Mouse (Mus musculus) lung, postnatal 10 days (tissue): Measurements from ENCODE around the gene Nob1.

Source experiments
- DNase-seq: peaks from one replicate; pipeline ENCODE4 v3.0.0; 2021

Nob1 gene

GRCm38 (mm10) chr8:107424597-107425229 is at the start of gene Nob1:
Nob1 (minus strand) TSS chr8:107425051.
- DNase-seq, result peak; percentile 97

GRCm38 (mm10) chr8:107473369-107473768 is 48.5 kb upstream of the Nob1 start:
- no peak for DNase-seq

DNA sequence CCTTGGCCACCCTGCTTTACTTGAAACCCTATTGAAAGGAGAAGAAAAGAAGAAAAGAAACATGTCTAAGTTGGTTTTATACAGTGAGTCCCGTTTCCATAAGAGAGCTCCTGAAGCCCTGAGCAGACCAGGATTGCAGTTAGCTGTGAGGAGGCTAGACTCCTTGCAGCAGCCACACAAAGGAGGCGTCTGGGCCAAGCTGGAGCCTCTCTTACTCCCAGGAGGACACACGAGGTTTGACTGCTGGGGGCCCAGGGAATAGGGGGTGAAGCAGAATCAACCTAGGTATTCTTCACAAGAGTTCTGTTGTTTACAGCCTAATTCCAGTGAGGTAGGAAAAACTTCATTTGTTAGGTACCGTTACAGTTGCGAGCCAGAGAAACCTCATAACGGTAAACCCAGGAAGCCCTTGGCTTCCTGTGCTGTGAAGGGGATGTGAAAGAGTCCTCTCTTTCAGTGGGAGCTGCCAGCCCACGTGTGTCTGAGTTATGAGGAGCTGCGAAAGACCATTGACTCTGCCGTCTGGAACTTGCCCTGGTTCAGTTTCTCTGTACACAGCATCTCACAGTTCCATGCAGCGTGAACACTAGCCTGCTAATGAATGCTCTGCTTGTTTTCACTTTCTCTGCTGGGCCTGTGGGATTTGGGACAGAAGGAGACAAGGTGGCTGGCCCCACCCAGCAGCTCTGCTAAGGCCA is 47.7 kb upstream of the Nob1 start:
- no peak for DNase-seq

DNA sequence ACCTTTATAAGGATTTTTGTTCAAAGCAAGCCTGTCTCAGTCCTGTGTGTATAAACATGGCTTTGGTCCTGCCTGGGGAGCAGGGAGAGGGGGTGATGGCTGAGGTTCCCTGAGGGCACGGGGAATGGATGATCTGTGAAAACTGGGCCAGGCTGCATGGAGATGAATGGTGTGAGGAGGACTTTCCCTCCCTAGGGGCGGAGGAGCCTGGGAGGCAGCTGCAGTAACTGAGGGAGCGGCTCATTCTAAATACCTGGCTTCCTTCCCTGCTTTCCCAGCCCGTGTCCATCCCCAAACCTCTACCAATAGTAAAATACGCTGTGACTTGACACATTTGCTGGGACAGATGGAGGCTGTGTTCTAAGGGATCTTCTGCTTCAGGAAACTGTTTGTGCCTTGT is 45.5 kb upstream of the Nob1 start:
- peak; percentile 74 for DNase-seq

DNA sequence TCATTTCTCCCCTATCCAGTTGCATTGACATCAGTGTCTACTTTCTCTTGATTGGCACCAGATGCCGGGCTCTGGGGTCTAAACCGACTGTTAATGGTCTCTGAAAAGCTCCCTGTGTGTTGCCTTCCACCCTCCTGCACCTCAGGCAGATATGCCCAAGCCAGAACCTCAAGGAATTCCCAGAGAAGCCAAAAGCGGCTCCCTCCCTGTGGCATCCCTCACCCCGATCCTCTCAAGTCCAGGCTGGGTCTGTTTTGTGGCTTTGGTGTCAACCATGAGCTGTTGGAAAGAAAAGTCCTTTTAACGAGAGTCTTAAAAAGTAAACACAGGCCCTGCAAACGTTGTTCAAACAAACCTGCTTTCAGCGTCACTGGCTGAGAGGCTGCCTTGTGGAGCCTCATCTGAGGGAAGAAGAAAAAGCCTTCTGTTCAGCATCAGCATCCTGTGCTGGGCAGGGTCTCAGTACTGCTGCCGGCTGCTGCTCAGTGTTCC is 44.0 kb upstream of the Nob1 start:
- DNase-seq, result no peak

GRCm38 (mm10) chr8:107466642-107467041 is 41.8 kb upstream of the Nob1 start:
- DNase-seq, result no peak

GRCm38 (mm10) chr8:107465332-107465990 is 40.6 kb upstream of the Nob1 start:
- no peak for DNase-seq

DNA sequence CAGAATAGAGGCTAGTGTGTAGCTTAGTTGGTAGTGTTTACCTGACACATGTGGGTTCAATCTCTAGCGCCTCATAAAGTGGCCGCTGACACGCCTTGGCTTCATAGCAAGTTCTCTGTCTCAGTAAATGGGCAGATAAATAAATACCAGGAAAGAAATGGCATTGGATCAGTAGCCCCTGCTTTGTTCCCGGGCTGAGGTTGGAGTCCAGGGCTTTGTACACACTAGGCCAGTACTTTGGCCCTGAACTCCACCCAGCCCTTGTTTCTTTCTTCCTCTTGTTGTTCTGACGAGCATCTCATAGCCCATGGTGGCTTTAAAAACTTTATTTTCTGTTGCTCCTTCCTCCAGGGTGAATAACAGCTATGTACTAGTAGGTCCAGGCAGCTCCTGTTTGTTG is 37.6 kb upstream of the Nob1 start:
- DNase-seq, result no peak

DNA sequence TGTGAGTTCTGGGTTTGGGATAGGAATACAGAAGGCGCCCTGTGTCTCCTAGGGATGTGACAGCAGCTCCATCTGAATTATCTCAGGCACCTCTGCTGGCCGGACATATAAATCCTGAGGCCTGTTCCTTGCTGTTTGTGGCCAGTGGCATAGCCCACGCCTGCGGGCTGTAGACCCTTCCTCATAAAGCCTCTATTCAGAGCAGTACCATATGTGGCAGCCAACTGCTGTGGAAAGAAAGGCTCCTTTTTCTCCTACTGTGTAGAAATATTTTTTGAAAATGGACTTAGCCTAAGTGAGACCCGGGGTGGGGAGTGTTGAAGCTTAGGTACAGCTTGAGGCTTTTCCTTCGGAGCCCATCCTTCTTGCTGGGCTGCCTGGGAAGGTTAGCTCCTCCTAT is 33.4 kb upstream of the Nob1 start:
- DNase-seq, result no peak

DNA sequence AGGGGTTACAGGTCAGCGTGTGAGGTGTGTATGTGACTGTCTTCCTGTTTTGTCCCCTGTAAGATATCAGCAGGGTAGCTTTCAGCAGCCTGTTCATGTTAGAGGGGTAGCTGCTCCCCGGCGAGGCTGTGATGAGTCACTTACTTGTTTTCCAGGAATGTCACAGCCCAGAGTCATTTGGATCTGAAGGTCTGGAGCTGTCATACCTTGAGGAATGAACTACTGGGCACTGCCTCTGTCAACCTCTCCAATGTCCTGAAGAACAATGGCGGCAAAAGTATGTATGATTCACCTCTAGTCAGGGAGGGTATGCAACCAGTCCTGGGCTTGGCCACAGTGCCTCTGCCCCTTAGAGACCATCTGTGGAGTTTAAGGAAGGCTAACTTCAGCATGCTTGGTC is 32.9 kb upstream of the Nob1 start:
- no peak for DNase-seq

- peak; percentile 65 for DNase-seq
Measured at GRCm38 (mm10) chr8:107455268-107455667, 30.4 kb upstream of the Nob1 start.

DNA sequence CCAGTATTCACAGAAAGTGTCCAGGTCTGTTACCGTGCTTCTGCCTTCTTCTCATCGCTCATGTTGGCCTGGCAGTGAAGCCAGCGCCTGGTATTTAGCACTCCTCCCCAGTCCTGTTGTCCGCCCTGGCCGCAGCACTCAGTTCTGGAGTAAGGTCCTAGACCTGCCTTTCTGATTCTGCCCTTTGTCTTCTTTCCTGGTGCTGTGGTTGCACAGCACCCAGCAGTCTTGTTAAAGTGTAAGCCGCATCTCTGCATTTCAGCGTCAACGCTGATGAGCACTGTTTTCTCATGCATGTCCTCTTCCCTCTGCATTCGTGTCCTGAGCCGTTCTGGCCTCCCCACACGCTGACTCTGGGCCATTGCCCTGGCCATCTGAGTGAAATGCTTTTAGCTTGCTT is 28.5 kb upstream of the Nob1 start:
- DNase-seq, result no peak

DNA sequence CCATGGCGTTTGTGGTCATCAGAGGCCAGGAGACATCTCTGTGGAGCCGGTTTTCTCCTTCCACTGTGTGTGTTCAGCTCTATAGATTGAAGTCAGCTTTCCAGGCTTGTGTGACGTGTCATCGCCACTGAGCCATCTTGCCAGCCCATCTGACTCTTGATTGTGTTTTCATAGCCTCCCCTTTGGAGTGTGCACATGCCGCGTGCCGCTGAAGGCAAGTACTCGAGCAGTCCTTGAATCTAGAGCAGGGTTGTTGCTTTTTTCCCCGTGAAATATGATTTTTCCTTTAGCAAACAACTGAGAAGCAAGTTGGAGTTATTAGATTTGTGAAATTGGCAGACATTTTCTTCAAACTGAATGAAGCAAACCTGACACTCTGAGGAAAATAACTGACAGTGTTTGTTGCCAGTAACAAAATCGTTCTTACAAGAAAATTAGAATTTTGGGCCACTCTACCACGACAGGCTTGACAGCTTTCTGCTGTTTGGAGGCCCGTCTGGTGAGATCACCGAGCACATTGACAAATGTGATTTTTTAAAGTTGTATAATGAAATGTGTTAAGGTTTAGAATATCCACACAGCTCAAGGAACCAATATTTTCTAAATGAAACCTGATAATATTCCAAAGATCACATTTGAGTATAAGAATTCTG is 26.7 kb upstream of the Nob1 start:
- no peak for DNase-seq

- DNase-seq, result no peak
Measured at GRCm38 (mm10) chr8:107449655-107450054, 24.8 kb upstream of the Nob1 start.

- DNase-seq, result no peak
Measured at GRCm38 (mm10) chr8:107449130-107449529, 24.3 kb upstream of the Nob1 start.

- DNase-seq, result no peak
Measured at GRCm38 (mm10) chr8:107448382-107448889, 23.6 kb upstream of the Nob1 start.

- no peak for DNase-seq
Measured at GRCm38 (mm10) chr8:107447713-107448112, 22.9 kb upstream of the Nob1 start.

GRCm38 (mm10) chr8:107444626-107445025 is 19.8 kb upstream of the Nob1 start:
- peak; percentile 65 for DNase-seq

- no peak for DNase-seq
Measured at GRCm38 (mm10) chr8:107439880-107440625, 15.2 kb upstream of the Nob1 start.

DNA sequence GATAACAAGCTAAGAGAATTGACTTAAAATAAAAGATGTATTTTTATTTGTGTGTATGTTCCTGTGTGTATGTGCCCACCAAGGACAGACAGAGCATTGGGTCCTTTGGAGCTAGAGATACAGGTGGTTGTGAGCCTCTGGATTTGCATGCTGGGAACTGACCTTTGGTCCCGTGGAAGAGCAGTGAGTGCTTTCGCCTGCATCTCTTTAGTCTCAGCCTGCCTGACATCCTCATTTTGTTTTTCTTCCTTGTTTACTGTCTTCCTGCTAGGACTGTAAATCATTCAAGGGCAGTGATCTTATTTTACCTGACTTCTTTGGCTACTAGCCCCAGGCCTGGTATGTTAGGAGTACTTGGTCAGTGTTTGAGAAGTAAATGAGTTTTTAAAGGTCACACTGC is 12.9 kb upstream of the Nob1 start:
- no peak for DNase-seq

- peak; percentile 44 for DNase-seq
Measured at GRCm38 (mm10) chr8:107436841-107437421, 12.1 kb upstream of the Nob1 start.
